Mouse (Mus musculus) frontal cortex, adult 2 months (tissue): ENCODE measurements around the gene Itm2b. TPM values are rescaled to one million over a fixed set of nuclear protein-coding genes. Genes with fewer than 3 reads are reported as not detected.
A peak's percentile ranks its signal among the peaks of the same experiment; 100 is the strongest.

ENCODE experiments used
- DNase-seq, 2 experiments: peaks; one replicate each; pipeline ENCODE4 v3.0.0; 2022; ENCODE audit warnings: low spot score in 1 of 2; ENCODE audit errors: extremely low spot score in 1 of 2
- polyA plus RNA-seq: library from polyadenylated mRNA; depleted of rRNA; stranded (reverse); fragments of >200 nt; gene quantifications from 2 replicates; pipeline ENCODE4 v1.2.3, GENCODE M21; 2012

The Itm2b gene
- polyA plus RNA-seq, 1 experiment, result 1,263 TPM

- DNase-seq, result no peak
Measured at GRCm38 (mm10) chr14:73398367-73398996, 13.4 kb upstream of the Itm2b start.

GRCm38 (mm10) chr14:73395750-73396149, 10.7 kb upstream of the Itm2b start:
- DNase-seq, result no peak

- no peak for DNase-seq
Measured at GRCm38 (mm10) chr14:73394263-73395006, 9.3 kb upstream of the Itm2b start.

GRCm38 (mm10) chr14:73391457-73391856, 6.4 kb upstream of the Itm2b start:
- no peak for DNase-seq

GRCm38 (mm10) chr14:73390196-73390595, 5.1 kb upstream of the Itm2b start:
- DNase-seq, result no peak

- DNase-seq, result no peak
Measured at GRCm38 (mm10) chr14:73389059-73389458, 4.0 kb upstream of the Itm2b start.

- no peak for DNase-seq
Measured at GRCm38 (mm10) chr14:73388546-73388945, 3.5 kb upstream of the Itm2b start.

GRCm38 (mm10) chr14:73386493-73386892, 1.4 kb upstream of the Itm2b start:
- peak in 1 of 2 experiments; percentile 61 for DNase-seq

GRCm38 (mm10) chr14:73385720-73386374, 758 bp upstream of the Itm2b start:
- no peak for DNase-seq

- no peak for DNase-seq
Measured at GRCm38 (mm10) chr14:73384546-73384912, 560 bp downstream of the Itm2b start.

GRCm38 (mm10) chr14:73383746-73384145, 1.3 kb downstream of the Itm2b start:
- no peak for DNase-seq

- peak; percentile 75 to 84 for DNase-seq
Measured at GRCm38 (mm10) chr14:73382699-73383098, 2.4 kb downstream of the Itm2b start.

- no peak for DNase-seq
Measured at GRCm38 (mm10) chr14:73381559-73381958, 3.5 kb downstream of the Itm2b start.

- DNase-seq, result no peak
Measured at GRCm38 (mm10) chr14:73377804-73378203, 7.3 kb downstream of the Itm2b start.

- no peak for DNase-seq
Measured at GRCm38 (mm10) chr14:73376920-73377319, 8.2 kb downstream of the Itm2b start.

GRCm38 (mm10) chr14:73375903-73376302, 9.2 kb downstream of the Itm2b start:
- no peak for DNase-seq

- DNase-seq, result no peak
Measured at GRCm38 (mm10) chr14:73375445-73375844, 9.6 kb downstream of the Itm2b start.

GRCm38 (mm10) chr14:73374315-73374890, 10.7 kb downstream of the Itm2b start:
- DNase-seq, result no peak

GRCm38 (mm10) chr14:73373606-73374005, 11.5 kb downstream of the Itm2b start:
- no peak for DNase-seq

- no peak for DNase-seq
Measured at GRCm38 (mm10) chr14:73372990-73373389, 12.1 kb downstream of the Itm2b start.

GRCm38 (mm10) chr14:73371577-73371976, 13.5 kb downstream of the Itm2b start:
- no peak for DNase-seq
